Mouse (Mus musculus) liver, embryonic 11.5 days (tissue): ENCODE results near the gene Creb5. TPM values are rescaled to one million over a fixed set of nuclear protein-coding genes. Genes with fewer than 3 reads are reported as not detected.

Source experiments
- ATAC-seq: fragments of 200-750 bp; cut with Nextera tagmentation; replicated peaks from 2 replicates; pipeline ENCODE4 v1.8.0; 2017; ENCODE audit warnings: moderate number of reproducible peaks, mild to moderate bottlenecking, moderate TSS enrichment, moderate library complexity; ENCODE audit not compliant: low FRiP score
- DNase-seq: peaks from one replicate; pipeline ENCODE4 v3.0.0-alpha.2; 2017; ENCODE audit warnings: low spot score
- H3K27ac ChIP-seq: fragments of 300-500 bp; sonication (generic); 2 replicates; pipeline ENCODE4 v1.5.1; 2014; ENCODE audit warnings: mild to moderate bottlenecking, low read depth, low read length, control low read depth
- H3K27me3 ChIP-seq: fragments of 300-500 bp; sonication (generic); replicated peaks from 2 replicates; pipeline ENCODE4 v1.6.1; 2014; ENCODE audit warnings: low read length, mixed read lengths; ENCODE audit not compliant: control insufficient read depth, insufficient read depth
- H3K36me3 ChIP-seq: fragments of 300-500 bp; sonication (generic); 2 replicates; pipeline ENCODE4 v1.6.1; 2014; ENCODE audit warnings: mild to moderate bottlenecking, low read length, moderate library complexity, mixed read lengths; ENCODE audit not compliant: control insufficient read depth, insufficient read depth
- H3K4me1 ChIP-seq: fragments of 300-500 bp; sonication (generic); replicated peaks from 2 replicates; pipeline ENCODE4 v1.6.1; 2014; ENCODE audit warnings: low read length, mixed read lengths; ENCODE audit not compliant: control insufficient read depth, insufficient read depth
- H3K4me2 ChIP-seq: fragments of 300-500 bp; sonication (generic); 2 replicates; pipeline ENCODE4 v1.6.1; 2014; ENCODE audit warnings: mild to moderate bottlenecking, control low read depth, moderate library complexity
- H3K4me3 ChIP-seq: fragments of 300-500 bp; sonication (generic); 2 replicates; pipeline ENCODE4 v1.5.1; 2014; ENCODE audit warnings: low read depth, low read length, control low read depth
- H3K9ac ChIP-seq: fragments of 300-500 bp; sonication (generic); 2 replicates; pipeline ENCODE4 v1.6.1; 2014; ENCODE audit warnings: low read depth, low read length, control low read depth
- H3K9me3 ChIP-seq: fragments of 300-500 bp; sonication (generic); 2 replicates; pipeline ENCODE4 v1.6.1; 2016; ENCODE audit warnings: low read length, inconsistent platforms, mixed read lengths; ENCODE audit not compliant: control insufficient read depth
- WGBS: fragments of 180-500 bp; shearing (Covaris S2); extraction: QIAGEN DNeasy Blood & Tissue Kit; methylation state at CpG from one replicate; pipeline ENCODE4 v1.1.7; 2014; 5-methylcytosine and 5-hydroxymethylcytosine counted together
- polyA plus RNA-seq: library from polyadenylated mRNA; unstranded; fragments of >200 nt; fragmentation: Nextera tagmentation; extraction: Ambion mirVana; gene quantifications from 2 replicates; pipeline ENCODE4 v1.2.1, GENCODE M21; 2014

Gene Creb5
- polyA plus RNA-seq, 1 experiment from 2014 or later, result 2.3 TPM

GRCm38 (mm10) chr6:53603695-53604094 is 316.6 kb downstream of the Creb5 start:
- Histone ChIP-seq H3K27me3 (no peaks in the 10 kb centered on the region), H3K9me3 (no peaks in the 10 kb centered on the region), H3K27ac (no peak overlapping the region), H3K9ac (no peak overlapping the region), H3K4me1 (no peaks in the 10 kb centered on the region), H3K36me3 (no peaks in the 10 kb centered on the region), H3K4me3 (no peak overlapping the region), H3K4me2 (no peak overlapping the region)
- ATAC-seq (no peak), DNase-seq (no peak)
- WGBS, result 79% methylated on average over 5 of the region's 5 CpGs

DNA sequence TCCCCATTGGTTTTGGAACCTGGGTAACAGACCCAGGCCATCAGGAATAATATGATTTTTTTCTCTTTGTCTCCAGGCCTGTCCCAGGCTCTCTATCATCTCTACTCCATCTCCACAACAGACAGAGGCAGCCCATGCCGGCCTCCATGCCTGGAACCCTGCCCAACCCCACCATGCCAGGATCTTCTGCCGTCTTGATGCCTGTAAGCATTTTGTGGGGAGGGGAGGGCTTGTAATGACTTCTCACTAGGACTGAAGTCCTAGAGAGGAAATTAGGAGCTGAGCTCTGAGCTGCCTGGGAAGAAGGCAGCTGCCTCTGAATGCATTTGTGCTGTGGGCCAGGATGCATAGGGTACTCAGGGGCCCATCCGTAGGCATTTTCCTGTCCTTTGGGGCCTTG is 317.3 kb downstream of the Creb5 start:
- Histone ChIP-seq H3K4me1 (no peaks in the 10 kb centered on the region), H3K9me3 (no peaks in the 10 kb centered on the region), H3K9ac (no peak overlapping the region), H3K36me3 (no peaks in the 10 kb centered on the region), H3K4me3 (no peak overlapping the region), H3K27me3 (no peaks in the 10 kb centered on the region), H3K4me2 (no peak overlapping the region), H3K27ac (no peak overlapping the region)
- DNase-seq (no peak), ATAC-seq (no peak)
- 67% methylated on average over 3 of the region's 3 CpGs for WGBS

DNA sequence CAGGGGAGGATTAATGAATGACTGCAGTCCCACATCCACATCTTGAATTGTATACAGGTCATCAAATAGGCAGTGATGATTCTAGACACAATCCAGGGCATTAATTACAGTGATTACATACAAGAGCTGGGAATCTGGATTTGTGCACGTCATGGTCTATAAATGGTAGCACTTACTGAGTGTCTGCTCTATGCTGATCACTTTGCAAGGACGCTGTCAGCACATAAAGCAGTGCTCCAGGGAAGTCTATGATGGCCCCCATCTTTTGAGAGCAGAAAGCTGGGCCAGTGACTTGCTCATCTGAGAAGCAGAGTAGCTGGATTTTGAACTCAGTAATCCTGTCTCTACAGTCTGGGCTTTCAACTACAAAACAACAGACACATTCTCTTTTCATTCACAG is 318.1 kb downstream of the Creb5 start:
- no peak overlapping the region for H3K9ac ChIP-seq
- H3K27me3 ChIP-seq, result no peaks in the 10 kb centered on the region
- no peak overlapping the region for H3K27ac ChIP-seq
- no peak overlapping the region for H3K4me2 ChIP-seq
- H3K36me3 ChIP-seq, result no peaks in the 10 kb centered on the region
- no peaks in the 10 kb centered on the region for H3K9me3 ChIP-seq
- ATAC-seq (no peak), DNase-seq (no peak)
- no peaks in the 10 kb centered on the region for H3K4me1 ChIP-seq
- 77% methylated on average over 2 of the region's 2 CpGs for WGBS
- no peak overlapping the region for H3K4me3 ChIP-seq

DNA sequence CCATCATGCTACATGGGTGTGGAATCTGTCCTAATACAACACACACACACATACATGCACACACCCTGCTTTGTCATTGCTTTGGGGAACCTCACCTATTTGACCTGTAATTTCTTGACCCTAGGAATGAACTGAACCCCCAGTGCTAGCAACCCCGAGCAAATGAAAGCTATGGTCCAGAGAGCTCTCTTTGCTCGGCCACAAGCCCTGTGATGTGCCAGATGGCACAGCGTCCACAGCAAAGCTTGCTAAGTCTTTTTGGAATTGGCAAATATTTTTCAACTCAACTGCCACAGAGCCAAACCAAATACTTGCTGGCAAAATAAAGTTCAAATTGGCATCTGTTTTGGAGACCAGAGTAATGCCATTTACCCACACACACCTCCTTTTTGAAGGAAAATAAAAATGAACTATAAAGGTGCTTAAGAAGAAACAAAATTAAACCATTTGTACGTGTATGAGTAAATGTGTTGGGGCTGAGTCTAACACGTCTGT is 324.4 kb downstream of the Creb5 start:
- Histone ChIP-seq H3K36me3 (no peaks in the 10 kb centered on the region), H3K27ac (no peak overlapping the region), H3K4me1 (no peaks in the 10 kb centered on the region), H3K4me3 (no peak overlapping the region), H3K9ac (no peak overlapping the region), H3K27me3 (no peaks in the 10 kb centered on the region), H3K9me3 (no peaks in the 10 kb centered on the region), H3K4me2 (no peak overlapping the region)
- ATAC-seq (no peak), DNase-seq (no peak)
- 80% methylated on average over 5 of the region's 5 CpGs for WGBS

DNA sequence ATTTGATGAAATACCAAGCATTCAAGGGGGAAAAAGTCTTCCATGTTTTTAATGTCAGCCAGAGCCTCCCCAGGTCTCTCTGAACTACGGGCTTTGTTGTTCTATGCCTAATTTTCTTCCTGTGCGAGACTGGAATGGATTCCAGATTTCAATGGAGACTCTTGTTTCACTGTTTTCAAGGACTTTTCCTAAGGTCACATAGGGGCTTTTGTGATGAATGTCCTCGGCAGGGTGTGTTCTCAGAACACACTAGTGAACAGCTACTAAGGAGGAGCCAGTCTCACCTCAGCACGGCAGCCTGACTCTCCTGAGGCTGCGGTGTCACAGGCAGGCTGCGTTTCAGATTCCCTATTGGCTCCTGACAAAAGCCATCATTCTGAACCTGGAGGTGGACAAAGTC is 325.6 kb downstream of the Creb5 start:
- Histone ChIP-seq H3K9ac (no peak overlapping the region), H3K36me3 (no peaks in the 10 kb centered on the region), H3K27me3 (no peaks in the 10 kb centered on the region), H3K27ac (no peak overlapping the region), H3K9me3 (no peaks in the 10 kb centered on the region), H3K4me1 (no peaks in the 10 kb centered on the region), H3K4me3 (no peak overlapping the region), H3K4me2 (no peak overlapping the region)
- ATAC-seq (no peak), DNase-seq (no peak)
- 70% methylated on average over 6 of the region's 6 CpGs for WGBS

- H3K9me3 ChIP-seq, result no peaks in the 10 kb centered on the region
- H3K36me3 ChIP-seq, result no peaks in the 10 kb centered on the region
- no peaks in the 10 kb centered on the region for H3K27me3 ChIP-seq
- DNase-seq, result no peak
- H3K4me3 ChIP-seq, result no peak overlapping the region
- H3K27ac ChIP-seq, result no peak overlapping the region
- ATAC-seq, result no peak
- H3K9ac ChIP-seq, result no peak overlapping the region
- H3K4me1 ChIP-seq, result no peaks in the 10 kb centered on the region
- WGBS, result 47% methylated on average over 9 of the region's 9 CpGs
- no peak overlapping the region for H3K4me2 ChIP-seq
Observed at GRCm38 (mm10) chr6:53615440-53616211, 328.6 kb downstream of the Creb5 start.

DNA sequence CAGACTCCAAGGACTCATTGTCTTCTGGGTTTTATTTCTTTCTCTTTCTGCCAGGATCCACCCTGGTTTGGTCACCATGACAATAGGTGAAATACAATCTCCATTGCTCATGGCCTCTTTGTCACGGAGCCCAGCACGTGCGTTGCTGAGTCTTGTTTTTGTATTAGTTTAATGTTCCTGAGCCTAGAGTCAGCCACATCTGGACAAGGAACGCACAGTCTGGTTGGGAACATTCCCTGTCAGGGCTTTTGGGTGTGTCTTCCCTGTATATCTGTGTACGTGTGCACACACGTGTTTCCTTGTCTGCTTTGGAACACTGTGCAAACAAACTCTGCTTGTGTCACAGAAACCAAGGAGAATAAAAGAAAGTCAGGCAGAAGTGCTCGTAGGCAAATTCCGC is 331.1 kb downstream of the Creb5 start:
- Histone ChIP-seq H3K36me3 (no peaks in the 10 kb centered on the region), H3K4me1 (no peaks in the 10 kb centered on the region), H3K9ac (no peak overlapping the region), H3K27ac (no peak overlapping the region), H3K4me3 (no peak overlapping the region), H3K4me2 (no peak overlapping the region), H3K9me3 (no peaks in the 10 kb centered on the region), H3K27me3 (no peaks in the 10 kb centered on the region)
- WGBS, result 83% methylated on average over 8 of the region's 8 CpGs
- no peak for DNase-seq
- ATAC-seq, result no peak

DNA sequence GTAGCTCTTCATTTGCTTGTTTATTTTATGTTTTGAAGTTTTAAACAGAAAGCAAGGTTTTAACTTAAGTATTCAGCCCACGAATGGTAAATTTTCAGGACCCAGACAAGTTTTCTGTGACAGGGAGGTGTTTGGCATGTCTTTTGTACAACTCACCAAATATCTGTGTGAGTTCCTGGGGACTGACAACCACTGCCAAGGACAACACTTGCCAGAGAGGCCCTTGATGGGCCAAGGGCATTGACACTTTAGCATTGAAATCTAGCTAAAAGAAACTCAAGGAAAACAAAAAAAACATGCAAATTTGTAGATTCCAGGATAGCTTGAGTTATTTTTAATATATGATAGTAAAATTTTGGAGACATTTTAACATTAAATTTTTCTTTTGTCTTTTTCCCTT is 332.6 kb downstream of the Creb5 start:
- Histone ChIP-seq H3K36me3 (no peaks in the 10 kb centered on the region), H3K9me3 (no peaks in the 10 kb centered on the region), H3K9ac (no peak overlapping the region), H3K4me2 (no peak overlapping the region), H3K27ac (no peak overlapping the region), H3K4me3 (no peak overlapping the region), H3K27me3 (no peaks in the 10 kb centered on the region), H3K4me1 (no peaks in the 10 kb centered on the region)
- WGBS, result 68% methylated on average over 1 of the region's 1 CpGs
- ATAC-seq (no peak), DNase-seq (no peak)

GRCm38 (mm10) chr6:53621295-53621694 is 334.2 kb downstream of the Creb5 start:
- Histone ChIP-seq H3K27ac (no peak overlapping the region), H3K4me3 (no peak overlapping the region), H3K4me1 (no peaks in the 10 kb centered on the region), H3K36me3 (no peaks in the 10 kb centered on the region), H3K9me3 (no peaks in the 10 kb centered on the region), H3K9ac (no peak overlapping the region), H3K27me3 (no peaks in the 10 kb centered on the region), H3K4me2 (no peak overlapping the region)
- no peak for DNase-seq
- WGBS, result 77% methylated on average over 5 of the region's 5 CpGs
- no peak for ATAC-seq
